8 mouse cellular contexts compared by ENCODE assay signal in the genomic region with DNA sequence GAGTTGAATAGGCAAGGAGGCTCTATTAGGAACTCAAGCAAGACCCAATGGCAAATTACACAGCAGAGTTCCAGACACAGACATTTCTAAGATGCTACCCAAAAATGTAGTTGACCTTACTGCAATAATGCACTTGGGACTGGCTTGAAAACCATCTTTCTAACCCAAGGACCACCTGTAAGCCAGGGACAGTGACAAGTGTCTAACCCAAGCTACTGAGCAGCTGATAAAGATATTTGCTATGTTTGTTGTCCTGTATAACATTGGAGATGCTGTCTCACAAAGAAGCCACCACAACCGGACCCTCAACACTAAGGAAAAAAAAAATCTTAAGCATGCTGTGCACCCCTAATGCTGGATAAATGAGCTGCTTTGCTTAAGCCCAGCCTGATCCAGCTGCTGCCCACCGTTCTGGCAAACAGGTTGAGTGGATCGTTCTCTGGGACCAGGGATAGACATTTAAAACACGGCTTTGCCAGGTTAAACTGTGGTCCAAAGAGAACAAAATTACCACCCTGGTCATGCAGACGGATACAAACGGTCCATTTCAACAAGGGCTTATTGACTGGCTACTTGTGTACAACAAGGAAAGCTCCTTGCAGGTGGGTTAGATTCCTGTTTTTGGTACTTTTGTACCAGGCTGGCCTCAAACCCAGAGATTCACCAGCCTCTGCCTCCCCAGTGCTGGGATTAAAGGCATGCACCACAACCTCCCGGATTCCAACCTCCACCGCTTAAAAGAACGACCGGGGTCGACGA. TPM values are rescaled to one million over a fixed set of nuclear protein-coding genes. Genes with fewer than 3 reads are reported as not detected.
DNase-seq lines count a peak whose midpoint lies in the region; ATAC-seq and TF ChIP-seq lines count a peak whose summit lies in the region.

No protein-coding gene starts in this region.

- intact Hi-C loops in left cerebral cortex, adult 2 months (cut with DNase I) = no loop called here
- intact Hi-C loops in left cerebral cortex, postnatal 14 days (cut with DNase I) = no loop called here

- H3K4me1 ChIP-seq in cortical plate, adult 2 months (ENCODE audit: control insufficient read depth, insufficient read depth, low read length) = peaks cover 5% of the 10 kb centered on the region; the same call in 1 of the 2 replicates
- H3K4me1 ChIP-seq in hindbrain, postnatal 0 days (ENCODE audit: insufficient read depth, low read length) = peaks cover 7% of the 10 kb centered on the region; the same call in 1 of the 2 replicates

- no peak for ATAC-seq in hindbrain, postnatal 0 days

- H3K9me3 ChIP-seq in hindbrain, postnatal 0 days (ENCODE audit: low read length) = no peaks in the 10 kb centered on the region

- no peaks in the 10 kb centered on the region for H3K27me3 ChIP-seq in hindbrain, postnatal 0 days (ENCODE audit: insufficient read depth, low read length)

- peaks cover 12% of the 10 kb centered on the region for H3K36me3 ChIP-seq in hindbrain, postnatal 0 days (ENCODE audit: insufficient read depth, low read length)

- peak overlapping the region; percentile 98 for H3K27ac ChIP-seq in left cerebral cortex, adult 2 months
- H3K27ac ChIP-seq in cortical plate, adult 2 months (ENCODE audit: insufficient read depth, low read length) = no peak overlapping the region
- H3K27ac ChIP-seq in hindbrain, postnatal 0 days = peak overlapping the region; percentile 86

- H3K4me2 ChIP-seq in hindbrain, postnatal 0 days (ENCODE audit: low read depth, low read length) = peak overlapping the region; percentile 83

- peak overlapping the region; percentile 87 for H3K4me3 ChIP-seq in left cerebral cortex, adult 2 months
- H3K4me3 ChIP-seq in cortical plate, adult 2 months (ENCODE audit: insufficient read depth, low read length) = peak overlapping the region; percentile 68
- peak overlapping the region; percentile 82 for H3K4me3 ChIP-seq in hindbrain, postnatal 0 days (ENCODE audit: low read length)

- no peak for TF ChIP-seq CTCF in left cerebral cortex, adult 2 months (IDR thresholded peaks at IDR 0.05)
- TF ChIP-seq CTCF in cortical plate, adult 2 months (IDR thresholded peaks at IDR 0.05; ENCODE audit: extremely low read depth, insufficient read depth, low read length) = no peak
- TF ChIP-seq CTCF in hindbrain, postnatal 0 days (IDR thresholded peaks at IDR 0.05; ENCODE audit: low read depth) = no peak

- 4% methylated on average over 12 of the region's 12 CpGs for WGBS in hindbrain, postnatal 0 days

- DNase-seq in left cerebral cortex, adult 2 months (ENCODE audit: extremely low spot score in 1 of 2, low spot score in 2 of 2) = peak in 1 of 2 experiments; percentile 7
- no peak for DNase-seq in left cerebral cortex, adult 9 months (ENCODE audit: low spot score in 2 of 2)
- no peak for DNase-seq in hindbrain, postnatal 0 days (ENCODE audit: low spot score)
- DNase-seq in naive thymus-derived CD4-positive, alpha-beta T cell, adult 2 months (ENCODE audit: low read depth) = peak; percentile 33
- no peak for DNase-seq in left cerebral cortex, postnatal 14 days (ENCODE audit: low spot score in 2 of 2)
- DNase-seq in urinary bladder, adult 18-20 months (ENCODE audit: low spot score in 2 of 2) = no peak
- no peak for DNase-seq in cerebellum, adult 8-10 months

- no peak for TF ChIP-seq POLR2A in cortical plate, adult 2 months (IDR thresholded peaks at IDR 0.05; ENCODE audit: extremely low read depth, insufficient read depth, low read length)

- peak overlapping the region; percentile 83 for H3K9ac ChIP-seq in hindbrain, postnatal 0 days (replicated peaks; ENCODE audit: low read length)

RNA-seq across cellular contexts. Expression of a gene that starts 1.0 kb away (rescaled TPM):
- total RNA-seq in left cerebral cortex, adult 2 months (2021) = 100 to 1,000 TPM; 208 to 222 TPM
- 428 and 431 TPM in 2 replicates for polyA plus RNA-seq in cortical plate, adult 2 months (2012; rRNA removed)
- 135 and 157 TPM in 2 replicates for total RNA-seq in hindbrain, postnatal 0 days (2014; rRNA removed)
- 353 and 356 TPM in 2 replicates for polyA plus RNA-seq in hindbrain, postnatal 0 days (2015; fragmentation: Nextera tagmentation; extraction: Ambion mirVana)
- 100 to 1,000 TPM; 184 to 189 TPM for total RNA-seq in left cerebral cortex, postnatal 14 days (2021)

RNA-seq across cellular contexts. Expression of a gene that starts 4.3 kb away (rescaled TPM):
- total RNA-seq in left cerebral cortex, adult 2 months (2021) = under 1 TPM; 0.34 to 0.68 TPM
- 0.48 and 0.57 TPM in 2 replicates for polyA plus RNA-seq in cortical plate, adult 2 months (2012; rRNA removed)
- total RNA-seq in hindbrain, postnatal 0 days (2014; rRNA removed) = 1.3 TPM in 1 of 2 replicates, not detected in the other
- polyA plus RNA-seq in hindbrain, postnatal 0 days (2015; fragmentation: Nextera tagmentation; extraction: Ambion mirVana) = 0.41 and 0.52 TPM in 2 replicates
- under 1 TPM; 0.35 to 0.38 TPM for total RNA-seq in left cerebral cortex, postnatal 14 days (2021)

RNA-seq across cellular contexts. Expression of a gene that starts 5.4 kb away (rescaled TPM):
- 100 to 1,000 TPM; 284 to 288 TPM for total RNA-seq in left cerebral cortex, adult 2 months (2021)
- polyA plus RNA-seq in cortical plate, adult 2 months (2012; rRNA removed) = 980 and 1,011 TPM in 2 replicates
- total RNA-seq in hindbrain, postnatal 0 days (2014; rRNA removed) = 2,181 and 2,600 TPM in 2 replicates
- polyA plus RNA-seq in hindbrain, postnatal 0 days (2015; fragmentation: Nextera tagmentation; extraction: Ambion mirVana) = 809 and 820 TPM in 2 replicates
- 100 to 1,000 TPM; 492 to 494 TPM for total RNA-seq in left cerebral cortex, postnatal 14 days (2021)

RNA-seq across cellular contexts. Expression of a gene that starts 5.4 kb away (rescaled TPM):
- total RNA-seq in left cerebral cortex, adult 2 months (2021) = 1 to 10 TPM in 1 of 2 experiments, not detected in 1; 1.1 TPM
- 0.32 and 0.33 TPM in 2 replicates for polyA plus RNA-seq in cortical plate, adult 2 months (2012; rRNA removed)
- not detected in 2 replicates for total RNA-seq in hindbrain, postnatal 0 days (2014; rRNA removed)
- polyA plus RNA-seq in hindbrain, postnatal 0 days (2015; fragmentation: Nextera tagmentation; extraction: Ambion mirVana) = not detected in 2 replicates
- total RNA-seq in left cerebral cortex, postnatal 14 days (2021) = not detected

RNA-seq across cellular contexts. Expression of a gene that starts 13.1 kb away (rescaled TPM):
- total RNA-seq in left cerebral cortex, adult 2 months (2021) = 10 to 100 TPM; 31.8 to 34.7 TPM
- polyA plus RNA-seq in cortical plate, adult 2 months (2012; rRNA removed) = 47.3 and 53.0 TPM in 2 replicates
- 17.0 and 19.6 TPM in 2 replicates for total RNA-seq in hindbrain, postnatal 0 days (2014; rRNA removed)
- 22.7 and 25.5 TPM in 2 replicates for polyA plus RNA-seq in hindbrain, postnatal 0 days (2015; fragmentation: Nextera tagmentation; extraction: Ambion mirVana)
- 10 to 100 TPM; 38.4 to 38.7 TPM for total RNA-seq in left cerebral cortex, postnatal 14 days (2021)
